Mouse (Mus musculus): Measurements from ENCODE around the gene Prkd3. TPM values are rescaled to one million over a fixed set of nuclear protein-coding genes. Genes with fewer than 3 reads are reported as not detected.

Gene Prkd3
- polyA plus RNA-seq, 1 experiment from 2014 or later = 20.8 TPM

DNA sequence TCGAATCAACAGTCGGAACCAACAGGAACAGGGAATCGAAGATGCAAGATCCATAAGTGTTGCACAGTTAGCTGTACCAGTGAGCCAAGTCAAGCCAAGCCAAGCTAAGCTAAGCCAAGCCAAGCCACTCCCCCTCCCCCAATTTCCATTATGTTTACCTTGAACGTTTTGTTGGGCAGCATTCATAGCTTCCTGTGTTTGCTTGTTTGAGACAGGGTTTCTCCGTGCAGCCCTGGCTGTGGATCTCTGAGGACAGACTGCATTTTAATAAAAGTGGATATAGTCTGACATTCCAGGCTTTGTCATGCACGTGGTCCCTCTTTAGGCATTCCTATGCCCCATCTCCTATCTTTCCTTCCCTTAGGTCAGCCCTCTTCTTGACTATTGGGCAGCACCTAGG is 104.8 kb downstream of the Prkd3 start:
- WGBS = 56% methylated on average over 6 of the region's 6 CpGs
- H3K27ac ChIP-seq = peak overlapping the region; percentile 84

DNA sequence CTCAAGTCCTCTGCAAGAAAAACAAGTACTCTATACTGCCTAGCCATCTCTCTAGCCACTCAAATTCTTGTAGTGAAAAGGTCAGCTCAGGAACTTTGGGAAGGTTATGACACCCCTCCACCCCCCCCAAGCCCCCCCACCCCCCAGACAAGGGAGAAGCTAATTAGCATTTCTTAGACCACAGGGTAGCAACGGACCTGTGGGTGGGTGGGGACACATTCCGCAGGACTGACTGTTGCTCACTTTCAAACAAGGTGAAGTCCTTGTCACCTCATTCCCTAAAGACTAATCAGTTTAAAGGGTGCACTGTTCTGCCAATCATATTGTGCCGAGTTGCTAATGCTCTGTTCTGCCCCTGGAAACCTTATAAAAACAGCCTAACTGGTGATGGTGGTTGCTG is 106.7 kb downstream of the Prkd3 start:
- no peak for ATAC-seq
- H3K4me3 ChIP-seq (replicated peaks) = no peak overlapping the region
- H3K9me3 ChIP-seq = no peaks in the 10 kb centered on the region
- H3K4me2 ChIP-seq (replicated peaks) = no peak overlapping the region
- peaks cover 27% of the 10 kb centered on the region for H3K4me1 ChIP-seq (replicated peaks)
- H3K27me3 ChIP-seq = no peaks in the 10 kb centered on the region
- H3K9ac ChIP-seq (replicated peaks) = no peak overlapping the region
- no peak overlapping the region for H3K27ac ChIP-seq
- WGBS = 75% methylated on average over 3 of the region's 3 CpGs
- peaks cover 6% of the 10 kb centered on the region; the same call in 1 of the 2 replicates for H3K36me3 ChIP-seq

More for the DNA sequence above, 104.8 kb downstream of the Prkd3 start:
- Histone ChIP-seq H3K9ac (replicated peaks) (peak overlapping the region; percentile 84), H3K4me2 (replicated peaks) (peak overlapping the region; percentile 74), H3K27me3 (no peaks in the 10 kb centered on the region), H3K4me1 (replicated peaks) (peaks cover 27% of the 10 kb centered on the region), H3K36me3 (peaks cover 20% of the 10 kb centered on the region), H3K4me3 (replicated peaks) (peak overlapping the region; percentile 71), H3K9me3 (no peaks in the 10 kb centered on the region)
- ATAC-seq = peak; percentile 32

DNA sequence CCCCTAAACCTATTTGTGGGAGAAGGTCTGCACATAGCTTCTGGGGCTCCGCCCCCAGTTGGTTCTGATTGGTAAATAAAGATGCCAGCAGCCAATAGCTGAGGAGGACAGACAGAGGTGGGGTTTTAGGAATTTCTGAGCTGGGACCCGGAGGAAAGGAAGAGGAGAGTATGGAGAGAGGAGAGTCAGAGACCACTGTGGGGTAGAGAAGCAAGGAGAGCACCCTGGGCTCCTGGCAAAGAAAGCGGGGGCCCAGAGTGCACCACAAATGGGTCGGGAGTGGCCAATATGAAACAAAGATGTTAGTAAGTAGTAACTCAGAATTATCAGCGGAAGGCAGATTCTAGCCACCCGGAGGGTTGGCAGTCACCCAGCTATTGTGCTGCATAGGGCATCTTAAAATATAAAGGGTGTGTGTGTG is 107.7 kb downstream of the Prkd3 start:
- Histone ChIP-seq H3K9ac (replicated peaks) (peak overlapping the region; percentile 46; the same call in 1 of the 2 replicates), H3K27me3 (no peaks in the 10 kb centered on the region), H3K36me3 (no peaks in the 10 kb centered on the region), H3K9me3 (no peaks in the 10 kb centered on the region), H3K27ac (peak overlapping the region; percentile 51; the same call in 1 of the 2 replicates), H3K4me3 (replicated peaks) (peak overlapping the region; percentile 40), H3K4me2 (replicated peaks) (peak overlapping the region; percentile 54), H3K4me1 (replicated peaks) (peaks cover 24% of the 10 kb centered on the region)
- peak; percentile 48 for ATAC-seq
- 34% methylated on average over 6 of the region's 6 CpGs for WGBS

DNA sequence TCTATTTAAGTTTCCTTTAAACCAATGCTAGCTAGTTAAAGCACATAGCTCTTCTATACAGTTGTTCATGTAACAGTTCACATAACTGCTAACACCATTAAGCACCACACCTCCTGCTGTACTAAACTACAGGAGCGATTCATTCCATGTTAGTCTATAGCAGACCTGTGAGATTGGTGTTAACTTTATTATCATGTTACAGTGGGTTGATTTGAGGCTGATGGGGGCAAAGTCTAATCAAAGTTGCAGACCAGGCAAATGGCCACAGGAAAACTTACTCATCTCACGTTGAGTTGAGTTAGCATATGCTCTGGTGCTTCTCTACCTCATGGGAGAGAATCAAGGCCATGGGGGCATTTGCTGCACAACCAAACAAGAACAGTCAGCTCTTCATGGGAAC is 111.2 kb downstream of the Prkd3 start:
- Histone ChIP-seq H3K9ac (replicated peaks) (no peak overlapping the region), H3K36me3 (no peaks in the 10 kb centered on the region), H3K27ac (no peak overlapping the region), H3K4me1 (replicated peaks) (peaks cover 7% of the 10 kb centered on the region), H3K27me3 (no peaks in the 10 kb centered on the region), H3K9me3 (no peaks in the 10 kb centered on the region), H3K4me2 (replicated peaks) (no peak overlapping the region), H3K4me3 (replicated peaks) (no peak overlapping the region)
- 80% methylated on average over 2 of the region's 2 CpGs for WGBS
- no peak for ATAC-seq

DNA sequence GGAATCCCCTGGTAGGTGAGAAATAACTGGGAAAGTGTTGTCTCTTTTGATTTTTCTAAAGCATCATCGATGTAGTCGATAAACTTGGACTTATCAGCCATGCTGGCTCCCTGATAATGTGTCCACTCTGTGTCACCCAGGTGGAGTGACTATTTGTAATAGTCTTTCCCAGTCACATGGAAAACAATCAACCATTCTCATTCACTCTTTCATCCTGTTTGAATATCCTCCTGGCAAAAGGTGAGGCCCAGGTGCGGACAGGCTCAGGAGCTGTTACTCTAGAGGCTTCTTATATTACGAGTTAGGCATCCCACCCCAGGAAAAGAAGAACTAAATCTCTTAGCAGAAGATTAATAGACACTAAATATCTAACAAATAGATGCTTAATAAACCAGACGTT is 113.7 kb downstream of the Prkd3 start, which contains the start of gene Sult6b1:
Gene Sult6b1, minus strand, starts transcription at position 101 of the 400 bp plus-strand sequence.
- no peak within 1 kb of the TSS for H3K4me3 ChIP-seq (replicated peaks)
- H3K36me3 ChIP-seq = no peaks in the 10 kb centered on the region
- H3K9ac ChIP-seq (replicated peaks) = no peak within 1 kb of the TSS
- H3K27me3 ChIP-seq = no peaks in the 10 kb centered on the region
- H3K4me2 ChIP-seq (replicated peaks) = no peak within 1 kb of the TSS
- H3K27ac ChIP-seq = no peak within 1 kb of the TSS
- H3K4me1 ChIP-seq (replicated peaks) = no peaks in the 10 kb centered on the region
- 84% methylated on average over 5 of the region's 5 CpGs for WGBS
- no peaks in the 10 kb centered on the region for H3K9me3 ChIP-seq
- no peak for ATAC-seq

DNA sequence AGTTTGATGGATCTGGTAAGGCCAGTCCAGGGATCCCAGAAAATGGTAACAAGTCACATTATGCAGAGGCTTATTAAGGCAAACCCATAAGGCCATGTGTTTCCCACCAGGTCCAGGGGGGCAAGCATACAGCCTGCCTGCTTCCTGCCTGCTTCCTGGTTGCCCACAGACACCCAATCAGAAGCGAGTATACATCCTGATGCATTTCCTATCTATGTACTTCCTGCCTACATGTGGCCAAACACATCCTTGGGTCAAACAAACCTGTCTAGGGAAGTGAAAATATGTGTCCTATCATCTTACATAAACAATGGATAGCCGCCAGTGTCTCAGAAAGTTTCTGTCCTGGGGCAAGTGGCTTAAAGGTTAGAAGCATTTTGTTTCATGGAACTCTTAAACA is 117.5 kb downstream of the Prkd3 start:
- Histone ChIP-seq H3K27me3 (no peaks in the 10 kb centered on the region), H3K36me3 (no peaks in the 10 kb centered on the region), H3K9me3 (no peaks in the 10 kb centered on the region), H3K4me2 (replicated peaks) (no peak overlapping the region), H3K9ac (replicated peaks) (no peak overlapping the region), H3K27ac (no peak overlapping the region), H3K4me3 (replicated peaks) (no peak overlapping the region), H3K4me1 (replicated peaks) (no peaks in the 10 kb centered on the region)
- WGBS = 87% methylated on average over 2 of the region's 2 CpGs
- ATAC-seq = no peak

Other genes starting within 250 kb of the Prkd3 start
- gene Heatr5b, start 185.5 kb downstream of the Prkd3 start, polyA plus RNA-seq (2015; fragmentation: Nextera tagmentation; extraction: Ambion mirVana) = 21.7 and 22.6 TPM in 2 replicates
- 45.9 and 53.5 TPM in 2 replicates for gene Gpatch11, start 185.2 kb downstream of the Prkd3 start, polyA plus RNA-seq (2015; fragmentation: Nextera tagmentation; extraction: Ambion mirVana)
- 3.0 and 3.4 TPM in 2 replicates for gene Eif2ak2, start 138.2 kb downstream of the Prkd3 start, polyA plus RNA-seq (2015; fragmentation: Nextera tagmentation; extraction: Ambion mirVana)
- gene Sult6b1, start 113.8 kb downstream of the Prkd3 start, polyA plus RNA-seq (2015; fragmentation: Nextera tagmentation; extraction: Ambion mirVana) = 0.28 TPM in 1 of 2 replicates, not detected in the other
- gene Cebpzos, start 104.3 kb downstream of the Prkd3 start, polyA plus RNA-seq (2015; fragmentation: Nextera tagmentation; extraction: Ambion mirVana) = 123 and 128 TPM in 2 replicates
- 58.6 and 68.4 TPM in 2 replicates for gene Cebpz, start 83.8 kb downstream of the Prkd3 start, polyA plus RNA-seq (2015; fragmentation: Nextera tagmentation; extraction: Ambion mirVana)
- gene Ndufaf7, start 83.7 kb downstream of the Prkd3 start, polyA plus RNA-seq (2015; fragmentation: Nextera tagmentation; extraction: Ambion mirVana) = 52.6 and 61.6 TPM in 2 replicates
- 11.7 and 12.6 TPM in 2 replicates for gene Qpct, start 31.1 kb upstream of the Prkd3 start, polyA plus RNA-seq (2015; fragmentation: Nextera tagmentation; extraction: Ambion mirVana)